Mouse (Mus musculus) right cerebral cortex, postnatal 4 days (tissue): ENCODE results near the gene Naa15.
"Not testable (repeated sequence)": the region's sequence is repeated elsewhere in the genome, so short reads cannot be mapped to it uniquely, and the experiment has no call there.

Experiments used
- DNase-seq: peaks from one replicate; pipeline ENCODE4 v3.0.0-alpha.2; 2022

Naa15 gene

GRCm38 (mm10) chr3:51394881-51395280, 20.1 kb upstream of the Naa15 start:
- no peak for DNase-seq

- DNase-seq, result no peak
These were observed 19.3 kb upstream of the Naa15 start for GRCm38 (mm10) chr3:51395461-51396145.

GRCm38 (mm10) chr3:51396219-51397068, 18.5 kb upstream of the Naa15 start, which contains the start of gene Mgarp:
Mgarp (minus strand) TSS chr3:51396738.
- DNase-seq, result peak; percentile 37

- no peak for DNase-seq
These were observed 17.1 kb upstream of the Naa15 start for GRCm38 (mm10) chr3:51397700-51398299.

GRCm38 (mm10) chr3:51398667-51399066, 16.3 kb upstream of the Naa15 start:
- DNase-seq, result no peak

- DNase-seq, result no peak
These were observed 15.4 kb upstream of the Naa15 start for GRCm38 (mm10) chr3:51399531-51399930.

- DNase-seq, result no peak
These were observed 14.3 kb upstream of the Naa15 start for GRCm38 (mm10) chr3:51400682-51401081.

GRCm38 (mm10) chr3:51402054-51402453, 12.9 kb upstream of the Naa15 start:
- not testable (repeated sequence) for DNase-seq

- DNase-seq, result no peak
These were observed 12.3 kb upstream of the Naa15 start for GRCm38 (mm10) chr3:51402628-51403027.

- DNase-seq, result peak; percentile 33
These were observed 6.9 kb upstream of the Naa15 start for GRCm38 (mm10) chr3:51407870-51408560.

- DNase-seq, result peak; percentile 100
These were observed 6.3 kb upstream of the Naa15 start, which contains the start of gene Ndufc1 for GRCm38 (mm10) chr3:51408561-51409183. Ndufc1 (minus strand) TSS chr3:51408988.

- no peak for DNase-seq
These were observed 2.5 kb upstream of the Naa15 start for GRCm38 (mm10) chr3:51412457-51412856.

- DNase-seq, result no peak
These were observed 1.7 kb upstream of the Naa15 start for GRCm38 (mm10) chr3:51413276-51413675.

GRCm38 (mm10) chr3:51416073-51416363, 1.1 kb downstream of the Naa15 start:
- no peak for DNase-seq

GRCm38 (mm10) chr3:51416364-51417134, 1.6 kb downstream of the Naa15 start:
- DNase-seq, result peak; percentile 41

GRCm38 (mm10) chr3:51417135-51417458, 2.1 kb downstream of the Naa15 start:
- no peak for DNase-seq

GRCm38 (mm10) chr3:51417485-51417884, 2.5 kb downstream of the Naa15 start:
- no peak for DNase-seq

- DNase-seq, result no peak
These were observed 3.0 kb downstream of the Naa15 start for GRCm38 (mm10) chr3:51417966-51418365.

GRCm38 (mm10) chr3:51421921-51422320, 7.0 kb downstream of the Naa15 start:
- DNase-seq, result no peak

GRCm38 (mm10) chr3:51425394-51425793, 10.4 kb downstream of the Naa15 start:
- DNase-seq, result no peak

- DNase-seq, result not testable (repeated sequence)
These were observed 19.4 kb downstream of the Naa15 start for GRCm38 (mm10) chr3:51434364-51434763.
